Mouse (Mus musculus) layer of hippocampus, postnatal 25 days (tissue): ENCODE results near the gene Slc30a7. TPM values are rescaled to one million over a fixed set of nuclear protein-coding genes. Genes with fewer than 3 reads are reported as not detected.

Experiments used
- DNase-seq, 2 experiments: peaks; one replicate each; pipeline ENCODE4 v3.0.0; 2022; ENCODE audit warnings: mixed read lengths in 2 of 2, low spot score in 1 of 2; ENCODE audit errors: extremely low spot score in 1 of 2
- total RNA-seq, 2 experiments: library from RNA; stranded (reverse); gene quantifications; 2 replicates each; pipeline ENCODE4 v1.2.3; 2021

Gene Slc30a7
- total RNA-seq, result 10 to 100 TPM; 21.1 to 24.9 TPM

GRCm38 (mm10) chr3:116006978-116007940 is at the start of gene Slc30a7, which contains the start of gene Extl2:
Gene Slc30a7, minus strand, starts transcription at chr3:116007406.
Gene Extl2, plus strand, starts transcription at chr3:116007462.
- peak; percentile 75 to 84 for DNase-seq

- no peak for DNase-seq
Measured at GRCm38 (mm10) chr3:116047034-116047433, 39.8 kb upstream of the Slc30a7 start.

GRCm38 (mm10) chr3:116046000-116046399 is 38.8 kb upstream of the Slc30a7 start:
- DNase-seq, result no peak

- no peak for DNase-seq
Measured at GRCm38 (mm10) chr3:116040776-116041175, 33.6 kb upstream of the Slc30a7 start.

- no peak for DNase-seq
Measured at GRCm38 (mm10) chr3:116033871-116034222, 26.6 kb upstream of the Slc30a7 start.

GRCm38 (mm10) chr3:116033218-116033870 is 26.1 kb upstream of the Slc30a7 start:
- DNase-seq, result no peak

- no peak for DNase-seq
Measured at GRCm38 (mm10) chr3:116030152-116030788, 23.1 kb upstream of the Slc30a7 start.

GRCm38 (mm10) chr3:116026996-116027395 is 19.8 kb upstream of the Slc30a7 start:
- no peak for DNase-seq

DNA sequence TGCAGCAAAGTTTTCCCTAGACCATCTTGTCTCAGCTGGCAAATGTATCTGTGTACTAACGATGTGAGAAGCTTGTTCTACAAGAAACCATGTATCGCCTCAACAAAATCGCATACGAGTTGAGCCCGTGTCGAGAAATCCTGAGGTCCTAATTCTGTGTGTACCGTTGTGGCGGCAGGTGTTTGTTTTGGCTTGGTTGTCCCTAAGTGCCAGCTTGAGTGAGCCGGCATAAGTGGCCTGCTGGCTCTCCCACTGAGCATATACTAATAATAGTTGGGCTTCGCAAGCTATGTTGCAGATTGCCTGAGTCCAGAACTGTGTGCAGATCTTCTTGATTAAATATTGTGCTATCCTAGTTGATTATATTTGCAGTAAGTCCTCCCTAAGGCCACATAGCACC is 18.5 kb upstream of the Slc30a7 start:
- DNase-seq, result no peak

DNA sequence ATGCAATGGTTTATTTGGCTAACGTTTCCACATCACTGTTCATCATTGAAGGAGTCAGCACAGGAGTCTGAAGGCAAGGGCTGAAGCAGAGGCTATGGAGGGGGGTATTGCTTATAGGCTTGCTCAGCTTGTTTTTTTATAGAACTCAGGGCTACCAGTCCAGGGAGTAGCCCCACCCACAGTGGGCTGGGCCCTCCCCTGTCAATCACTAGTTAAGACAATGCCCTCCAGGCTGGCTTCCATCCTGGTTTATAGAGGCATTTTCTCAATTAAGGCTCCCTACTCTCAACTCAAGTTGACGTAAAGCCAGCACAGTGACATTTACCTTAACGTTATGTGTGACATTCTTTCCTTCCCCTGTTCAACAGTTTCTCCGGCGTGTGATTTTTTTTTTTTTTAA is 17.5 kb upstream of the Slc30a7 start:
- DNase-seq, result no peak

- no peak for DNase-seq
Measured at GRCm38 (mm10) chr3:116024236-116024635, 17.0 kb upstream of the Slc30a7 start.

- DNase-seq, result no peak
Measured at GRCm38 (mm10) chr3:116019136-116019535, 11.9 kb upstream of the Slc30a7 start.

GRCm38 (mm10) chr3:116018606-116019005 is 11.4 kb upstream of the Slc30a7 start:
- DNase-seq, result no peak

GRCm38 (mm10) chr3:116016116-116016515 is 8.9 kb upstream of the Slc30a7 start:
- DNase-seq, result peak in 1 of 2 experiments; percentile 38

- no peak for DNase-seq
Measured at GRCm38 (mm10) chr3:116014901-116015300, 7.7 kb upstream of the Slc30a7 start.

DNA sequence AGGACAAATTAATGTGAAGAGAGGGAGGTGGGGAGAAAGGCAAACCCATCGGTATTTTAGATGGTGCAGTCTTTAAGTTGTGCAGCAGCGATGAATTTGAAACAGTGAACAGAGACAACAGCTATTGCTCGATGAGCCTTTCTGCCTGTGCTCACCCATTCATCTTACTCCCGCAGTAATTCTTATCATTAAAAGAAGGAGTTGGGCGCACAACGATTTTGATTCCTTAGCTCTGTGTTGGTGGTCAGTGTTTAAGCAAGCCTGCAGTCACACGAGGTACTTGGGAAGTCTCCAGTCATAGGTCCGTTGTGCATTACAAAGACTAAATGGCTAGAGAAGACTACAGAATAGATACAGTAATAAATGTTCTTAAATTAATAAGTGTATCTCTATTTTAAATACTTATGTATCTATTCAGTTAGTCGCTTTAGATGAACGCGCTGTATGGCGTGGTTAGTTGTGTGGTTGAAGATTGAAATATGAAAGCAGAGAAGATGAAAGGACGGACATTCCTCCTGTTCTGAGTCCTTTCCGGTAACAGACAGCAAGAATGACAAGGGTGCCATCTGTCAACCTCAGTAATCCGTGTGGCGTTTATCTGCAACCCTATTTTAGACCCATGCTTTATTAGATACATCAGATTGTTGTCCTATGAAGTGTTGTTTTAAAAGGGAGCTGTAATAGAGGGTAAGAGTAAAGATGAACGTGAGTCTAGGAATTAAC is 2.6 kb upstream of the Slc30a7 start:
- no peak for DNase-seq

DNA sequence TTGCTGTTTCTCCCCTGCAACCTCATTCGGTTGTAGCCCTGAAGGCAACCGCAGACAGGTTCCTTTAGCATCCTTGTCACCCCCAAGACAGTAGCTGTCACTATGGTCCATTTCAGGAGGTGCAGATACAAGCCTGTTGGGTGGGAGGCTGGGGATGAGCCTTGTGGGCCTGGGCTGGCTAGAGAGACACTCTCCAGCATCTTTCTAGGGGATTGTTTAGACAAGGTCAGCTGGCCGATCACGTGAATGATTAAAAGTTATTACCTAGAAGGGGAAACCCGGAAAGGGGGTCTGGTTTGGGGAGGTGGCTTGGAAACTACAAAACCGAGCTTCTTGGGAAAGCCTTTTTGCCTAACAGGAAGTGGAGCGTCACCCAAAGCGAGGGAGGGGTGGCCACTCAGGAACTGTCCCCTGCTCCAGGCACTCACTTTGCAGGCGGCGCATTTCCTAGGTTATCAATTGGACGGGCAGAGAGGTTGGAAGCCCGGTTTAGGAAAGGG is 785 bp upstream of the Slc30a7 start:
- peak; percentile 58 to 69 for DNase-seq

GRCm38 (mm10) chr3:116006284-116006977 is 775 bp downstream of the Slc30a7 start:
- DNase-seq, result peak in 1 of 2 experiments; percentile 16

DNA sequence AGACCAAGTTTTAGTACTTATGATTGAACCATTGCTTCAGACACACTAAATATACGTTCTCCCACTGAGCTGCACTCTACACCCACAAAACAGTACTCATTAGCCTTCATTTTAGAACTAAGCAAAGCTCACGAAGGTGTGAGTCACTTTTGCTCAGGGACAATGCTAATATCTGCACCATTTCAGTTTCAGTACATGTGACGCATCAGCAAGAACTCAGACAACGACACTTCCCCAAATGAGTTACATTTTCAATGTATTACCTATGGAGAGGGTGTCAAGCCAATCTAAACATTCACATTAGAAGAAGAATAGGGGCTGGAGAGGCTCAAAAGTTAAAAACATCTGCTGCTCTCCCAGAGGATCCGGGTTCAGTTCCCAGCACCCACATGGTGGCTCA is 10.3 kb downstream of the Slc30a7 start:
- no peak for DNase-seq

GRCm38 (mm10) chr3:115993025-115993424 is 14.2 kb downstream of the Slc30a7 start:
- DNase-seq, result no peak
